Mouse (Mus musculus) heart, embryonic 12.5 days (tissue): ENCODE data around the gene Rad51c. TPM values are rescaled to one million over a fixed set of nuclear protein-coding genes. Genes with fewer than 3 reads are reported as not detected.
A peak's percentile ranks its signal among the peaks of the same experiment; 100 is the strongest.
"Not testable (repeated sequence)": the region's sequence is repeated elsewhere in the genome, so short reads cannot be mapped to it uniquely, and the experiment has no call there.

ENCODE experiments used
- ATAC-seq: fragments of 200-750 bp; cut with Nextera tagmentation; 2 replicates; pipeline ENCODE4 v1.8.0; 2017; ENCODE audit warnings: moderate TSS enrichment, moderate library complexity; ENCODE audit not compliant: insufficient number of reproducible peaks, low FRiP score
- H3K27ac ChIP-seq: fragments of 300-500 bp; sonication (generic); 2 replicates; pipeline ENCODE4 v1.5.1; 2016; ENCODE audit warnings: mild to moderate bottlenecking, moderate library complexity; ENCODE audit not compliant: poor library complexity, severe bottlenecking
- H3K27me3 ChIP-seq: fragments of 300-500 bp; sonication (generic); replicated peaks from 2 replicates; pipeline ENCODE4 v1.6.1; 2016; ENCODE audit warnings: mild to moderate bottlenecking, moderate library complexity
- H3K36me3 ChIP-seq: fragments of 300-500 bp; sonication (generic); 2 replicates; pipeline ENCODE4 v1.6.1; 2016; ENCODE audit warnings: mild to moderate bottlenecking, moderate library complexity
- H3K4me1 ChIP-seq: fragments of 300-500 bp; sonication (generic); replicated peaks from 2 replicates; pipeline ENCODE4 v1.6.1; 2016; ENCODE audit warnings: mild to moderate bottlenecking
- H3K4me2 ChIP-seq: fragments of 300-500 bp; sonication (generic); 2 replicates; pipeline ENCODE4 v1.6.1; 2016; ENCODE audit warnings: mild to moderate bottlenecking, moderate library complexity
- H3K4me3 ChIP-seq: fragments of 300-500 bp; sonication (generic); 2 replicates; pipeline ENCODE4 v1.5.1; 2016; ENCODE audit warnings: mild to moderate bottlenecking
- H3K9ac ChIP-seq: fragments of 300-500 bp; sonication (generic); 2 replicates; pipeline ENCODE4 v1.6.1; 2016; ENCODE audit warnings: mild to moderate bottlenecking, moderate library complexity
- H3K9me3 ChIP-seq: fragments of 300-500 bp; sonication (generic); replicated peaks from 2 replicates; pipeline ENCODE4 v1.6.1; 2016; ENCODE audit warnings: mild to moderate bottlenecking, moderate library complexity
- WGBS: fragments of 180-500 bp; shearing (Covaris S2); methylation state at CpG from one replicate; pipeline ENCODE4 v1.1.7; 2016; 5-methylcytosine and 5-hydroxymethylcytosine counted together
- polyA plus RNA-seq: library from polyadenylated mRNA; unstranded; fragments of >200 nt; fragmentation: Nextera tagmentation; extraction: Ambion mirVana; gene quantifications from 2 replicates; pipeline ENCODE4 v1.2.1, GENCODE M21; 2016

Gene Rad51c
- polyA plus RNA-seq = 10.8 and 11.5 TPM in 2 replicates

GRCm38 (mm10) chr11:87404876-87405275 lies at the start of gene Rad51c, which contains the start of gene Tex14:
Gene Rad51c, minus strand, starts transcription at chr11:87404954.
Gene Tex14, plus strand, starts transcription at chr11:87405065.
- peak within 1 kb of the TSS; percentile 74 for H3K4me2 ChIP-seq
- 0 out of 2 replicates have a peak, but pooled peaks have one; percentile 22 for ATAC-seq
- peak within 1 kb of the TSS; percentile 80 for H3K9ac ChIP-seq
- WGBS = 70% methylated on average over 27 of the region's 27 CpGs
- H3K9me3 ChIP-seq = no peaks in the 10 kb centered on the region
- peaks cover 17% of the 10 kb centered on the region for H3K36me3 ChIP-seq
- H3K4me3 ChIP-seq = peak within 1 kb of the TSS; percentile 63
- H3K4me1 ChIP-seq = peaks cover 5% of the 10 kb centered on the region
- H3K27ac ChIP-seq = peak within 1 kb of the TSS; percentile 94
- no peaks in the 10 kb centered on the region for H3K27me3 ChIP-seq

- Histone ChIP-seq H3K27me3 (no peaks in the 10 kb centered on the region), H3K27ac (no peak overlapping the region), H3K36me3 (no peaks in the 10 kb centered on the region), H3K4me3 (no peak overlapping the region), H3K4me2 (no peak overlapping the region), H3K9me3 (no peaks in the 10 kb centered on the region), H3K9ac (no peak overlapping the region), H3K4me1 (peaks cover 8% of the 10 kb centered on the region)
- ATAC-seq = no peak
- 90% methylated on average over 2 of the region's 2 CpGs for WGBS
Measured at GRCm38 (mm10) chr11:87454035-87454690, 49.4 kb upstream of the Rad51c start.

- WGBS = 18% methylated on average over 13 of the region's 13 CpGs
- no peak overlapping the region for H3K27ac ChIP-seq
Measured at GRCm38 (mm10) chr11:87453216-87454034, 48.7 kb upstream of the Rad51c start.

GRCm38 (mm10) chr11:87452779-87453178 lies 48.0 kb upstream of the Rad51c start:
- not testable (repeated sequence) for H3K9ac ChIP-seq, H3K4me3 ChIP-seq, H3K27me3 ChIP-seq, H3K36me3 ChIP-seq, ATAC-seq, H3K27ac ChIP-seq, H3K9me3 ChIP-seq
- H3K4me1 ChIP-seq = peaks cover 11% of the 10 kb centered on the region
- H3K4me2 ChIP-seq = 0 out of 2 replicates have a peak overlapping the region, but pooled peaks have one; percentile 41
- WGBS = 76% methylated on average over 8 of the region's 8 CpGs

More at GRCm38 (mm10) chr11:87453216-87454034, 48.7 kb upstream of the Rad51c start:
- H3K9me3 ChIP-seq = no peaks in the 10 kb centered on the region
- ATAC-seq = no peak
- H3K4me2 ChIP-seq = peak overlapping the region; percentile 41
- peaks cover 8% of the 10 kb centered on the region for H3K4me1 ChIP-seq
- H3K4me3 ChIP-seq = no peak overlapping the region
- no peaks in the 10 kb centered on the region for H3K36me3 ChIP-seq
- H3K9ac ChIP-seq = no peak overlapping the region
- no peaks in the 10 kb centered on the region for H3K27me3 ChIP-seq

GRCm38 (mm10) chr11:87449847-87450246 lies 45.1 kb upstream of the Rad51c start:
- H3K27ac ChIP-seq, ATAC-seq: not testable (repeated sequence)
- 50% methylated on average over 5 of the region's 5 CpGs for WGBS

GRCm38 (mm10) chr11:87449200-87449547 lies 44.4 kb upstream of the Rad51c start:
- WGBS = 15% methylated on average over 3 of the region's 3 CpGs
- H3K4me2 ChIP-seq = no peak overlapping the region
- no peaks in the 10 kb centered on the region for H3K27me3 ChIP-seq

More at GRCm38 (mm10) chr11:87449847-87450246, 45.1 kb upstream of the Rad51c start:
- not testable (repeated sequence) for H3K4me3 ChIP-seq, H3K4me2 ChIP-seq, H3K9ac ChIP-seq, H3K36me3 ChIP-seq, H3K27me3 ChIP-seq, H3K9me3 ChIP-seq
- H3K4me1 ChIP-seq = peaks cover 12% of the 10 kb centered on the region

GRCm38 (mm10) chr11:87448476-87449199 lies 43.9 kb upstream of the Rad51c start:
- not testable (repeated sequence) for H3K4me2 ChIP-seq, H3K4me3 ChIP-seq, H3K9me3 ChIP-seq, H3K36me3 ChIP-seq, H3K9ac ChIP-seq, H3K27me3 ChIP-seq
- H3K4me1 ChIP-seq = peaks cover 15% of the 10 kb centered on the region
- H3K27ac ChIP-seq = peak overlapping the region; percentile 62
- WGBS = under 1% methylated on average over 6 of the region's 32 CpGs
- ATAC-seq = peak; percentile 93

More at GRCm38 (mm10) chr11:87449200-87449547, 44.4 kb upstream of the Rad51c start:
- H3K9ac ChIP-seq = no peak overlapping the region
- peaks cover 16% of the 10 kb centered on the region for H3K4me1 ChIP-seq
- no peak overlapping the region for H3K4me3 ChIP-seq
- ATAC-seq = no peak
- H3K36me3 ChIP-seq = no peaks in the 10 kb centered on the region
- no peaks in the 10 kb centered on the region for H3K9me3 ChIP-seq
- peak overlapping the region; percentile 62 for H3K27ac ChIP-seq

- H3K4me2 ChIP-seq = peak overlapping the region; percentile 71
- WGBS = under 1% methylated on average over 33 of the region's 34 CpGs
- H3K9me3 ChIP-seq, H3K27me3 ChIP-seq, H3K4me1 ChIP-seq, H3K27ac ChIP-seq, H3K36me3 ChIP-seq: not testable (repeated sequence)
- peak overlapping the region; percentile 67; the same call in 1 of the 2 replicates for H3K9ac ChIP-seq
- ATAC-seq = peak; percentile 98
- H3K4me3 ChIP-seq = peak overlapping the region; percentile 50
Measured at GRCm38 (mm10) chr11:87448081-87448475, 43.3 kb upstream of the Rad51c start.

- Histone ChIP-seq H3K9ac (no peak overlapping the region), H3K9me3 (no peaks in the 10 kb centered on the region), H3K27me3 (no peaks in the 10 kb centered on the region), H3K4me3 (no peak overlapping the region), H3K27ac (no peak overlapping the region), H3K36me3 (no peaks in the 10 kb centered on the region), H3K4me1 (0 out of 2 replicates have a peak, but pooled peaks cover 7% of the 10 kb centered on the region), H3K4me2 (no peak overlapping the region)
- ATAC-seq = no peak
Measured at GRCm38 (mm10) chr11:87447429-87447828, 42.7 kb upstream of the Rad51c start.

GRCm38 (mm10) chr11:87446159-87446558 lies 41.4 kb upstream of the Rad51c start:
- no peak for ATAC-seq
- H3K9ac ChIP-seq = no peak overlapping the region
- no peaks in the 10 kb centered on the region for H3K27me3 ChIP-seq
- H3K4me1 ChIP-seq = 0 out of 2 replicates have a peak, but pooled peaks cover 7% of the 10 kb centered on the region
- H3K36me3 ChIP-seq = no peaks in the 10 kb centered on the region
- no peak overlapping the region for H3K27ac ChIP-seq
- no peaks in the 10 kb centered on the region for H3K9me3 ChIP-seq
- 85% methylated on average over 3 of the region's 3 CpGs for WGBS
- H3K4me2 ChIP-seq = no peak overlapping the region
- no peak overlapping the region for H3K4me3 ChIP-seq

- 50% methylated on average over 4 of the region's 4 CpGs for WGBS
- H3K4me3 ChIP-seq, H3K4me1 ChIP-seq, H3K4me2 ChIP-seq, ATAC-seq, H3K27ac ChIP-seq, H3K36me3 ChIP-seq, H3K9ac ChIP-seq, H3K27me3 ChIP-seq, H3K9me3 ChIP-seq: not testable (repeated sequence)
Measured at GRCm38 (mm10) chr11:87445593-87445992, 40.8 kb upstream of the Rad51c start.
